Mouse (Mus musculus) brown adipose tissue, adult 24 weeks (tissue): ENCODE measurements around the gene Tacc2. TPM values are rescaled to one million over a fixed set of nuclear protein-coding genes. Genes with fewer than 3 reads are reported as not detected.

Experiments
- H3K27ac ChIP-seq: fragments of 200-500 bp; replicated peaks from 2 replicates; pipeline ENCODE4 v1.5.1; 2012; ENCODE audit warnings: low read depth, mild to moderate bottlenecking, low read length
- H3K4me1 ChIP-seq: fragments of 200-500 bp; 2 replicates; pipeline ENCODE4 v1.6.1; 2012; ENCODE audit warnings: low read length, mixed read lengths; ENCODE audit not compliant: control insufficient read depth, insufficient read depth, insufficient read length
- H3K4me3 ChIP-seq: fragments of 200-500 bp; 2 replicates; pipeline ENCODE4 v1.5.1; 2012; ENCODE audit warnings: low read depth, mild to moderate bottlenecking, low read length, moderate library complexity; ENCODE audit not compliant: insufficient read depth
- polyA plus RNA-seq: library from polyadenylated mRNA; stranded (reverse); fragments of >200 nt; gene quantifications from 2 replicates; pipeline ENCODE4 v1.2.4, GENCODE M21; 2012; ENCODE audit not compliant: missing spikeins, insufficient read depth, insufficient read length

Tacc2 gene
- polyA plus RNA-seq, 1 experiment: 14.0 TPM

GRCm38 (mm10) chr7:130621953-130622352 is 44.7 kb downstream of the Tacc2 start:
- Histone ChIP-seq H3K4me3 (no peak overlapping the region), H3K4me1 (peaks cover 20% of the 10 kb centered on the region), H3K27ac (no peak overlapping the region)

GRCm38 (mm10) chr7:130622359-130622758 is 45.1 kb downstream of the Tacc2 start:
- H3K4me3 ChIP-seq: no peak overlapping the region
- H3K27ac ChIP-seq: no peak overlapping the region
- H3K4me1 ChIP-seq: peaks cover 20% of the 10 kb centered on the region

GRCm38 (mm10) chr7:130624299-130624698 is 47.1 kb downstream of the Tacc2 start:
- Histone ChIP-seq H3K27ac (no peak overlapping the region), H3K4me3 (no peak overlapping the region)

GRCm38 (mm10) chr7:130625361-130625760 is 48.1 kb downstream of the Tacc2 start:
- Histone ChIP-seq H3K4me3 (no peak overlapping the region), H3K4me1 (peaks cover 20% of the 10 kb centered on the region), H3K27ac (no peak overlapping the region)

More at GRCm38 (mm10) chr7:130624299-130624698, 47.1 kb downstream of the Tacc2 start:
- peaks cover 20% of the 10 kb centered on the region for H3K4me1 ChIP-seq

GRCm38 (mm10) chr7:130628601-130629000 is 51.4 kb downstream of the Tacc2 start:
- H3K27ac ChIP-seq: no peak overlapping the region
- no peak overlapping the region for H3K4me3 ChIP-seq
- peaks cover 8% of the 10 kb centered on the region; the same call in 1 of the 2 replicates for H3K4me1 ChIP-seq

GRCm38 (mm10) chr7:130629999-130630398 is 52.8 kb downstream of the Tacc2 start:
- Histone ChIP-seq H3K27ac (no peak overlapping the region), H3K4me1 (peaks cover 14% of the 10 kb centered on the region; the same call in 1 of the 2 replicates), H3K4me3 (no peak overlapping the region)

GRCm38 (mm10) chr7:130630956-130631355 is 53.7 kb downstream of the Tacc2 start:
- Histone ChIP-seq H3K4me1 (peaks cover 20% of the 10 kb centered on the region), H3K27ac (no peak overlapping the region)

GRCm38 (mm10) chr7:130631553-130632378 is 54.5 kb downstream of the Tacc2 start:
- H3K4me1 ChIP-seq: peaks cover 23% of the 10 kb centered on the region
- H3K4me3 ChIP-seq: no peak overlapping the region
- no peak overlapping the region for H3K27ac ChIP-seq

More at GRCm38 (mm10) chr7:130630956-130631355, 53.7 kb downstream of the Tacc2 start:
- H3K4me3 ChIP-seq: no peak overlapping the region

- Histone ChIP-seq H3K4me3 (no peak overlapping the region), H3K4me1 (peaks cover 23% of the 10 kb centered on the region), H3K27ac (no peak overlapping the region)
Observed at GRCm38 (mm10) chr7:130632379-130632732, 55.1 kb downstream of the Tacc2 start.

- no peak overlapping the region for H3K27ac ChIP-seq
- no peak overlapping the region for H3K4me3 ChIP-seq
- H3K4me1 ChIP-seq: peaks cover 28% of the 10 kb centered on the region
Observed at GRCm38 (mm10) chr7:130634259-130634871, 57.1 kb downstream of the Tacc2 start.

- peaks cover 28% of the 10 kb centered on the region for H3K4me1 ChIP-seq
- no peak overlapping the region for H3K27ac ChIP-seq
- H3K4me3 ChIP-seq: no peak overlapping the region
Observed at GRCm38 (mm10) chr7:130635212-130635611, 58.0 kb downstream of the Tacc2 start.

GRCm38 (mm10) chr7:130636274-130636673 is 59.0 kb downstream of the Tacc2 start:
- peak overlapping the region; percentile 59 for H3K27ac ChIP-seq
- H3K4me3 ChIP-seq: no peak overlapping the region
- H3K4me1 ChIP-seq: peaks cover 28% of the 10 kb centered on the region

GRCm38 (mm10) chr7:130636902-130637301 is 59.7 kb downstream of the Tacc2 start:
- no peak overlapping the region for H3K4me3 ChIP-seq
- peak overlapping the region; percentile 62; the same call in 1 of the 2 replicates for H3K27ac ChIP-seq
- peaks cover 24% of the 10 kb centered on the region for H3K4me1 ChIP-seq

GRCm38 (mm10) chr7:130637811-130638210 is 60.6 kb downstream of the Tacc2 start:
- peaks cover 20% of the 10 kb centered on the region for H3K4me1 ChIP-seq
- no peak overlapping the region for H3K27ac ChIP-seq
- H3K4me3 ChIP-seq: no peak overlapping the region

GRCm38 (mm10) chr7:130640681-130641080 is 63.4 kb downstream of the Tacc2 start:
- Histone ChIP-seq H3K4me3 (no peak overlapping the region), H3K27ac (no peak overlapping the region), H3K4me1 (peaks cover 10% of the 10 kb centered on the region)
